Mouse (Mus musculus) stomach, postnatal 0 days (tissue): ENCODE measurements around the gene Kif26b. TPM values are rescaled to one million over a fixed set of nuclear protein-coding genes. Genes with fewer than 3 reads are reported as not detected.

Experiments used
- ATAC-seq: fragments of 200-750 bp; cut with Nextera tagmentation; 2 replicates; pipeline ENCODE4 v1.8.0; 2017; ENCODE audit not compliant: low FRiP score, low TSS enrichment
- DNase-seq: peaks from one replicate; pipeline ENCODE4 v3.0.0-alpha.2; 2016; ENCODE audit warnings: low spot score
- H3K27ac ChIP-seq: fragments of 300-500 bp; sonication (generic); replicated peaks from 2 replicates; pipeline ENCODE4 v1.5.1; 2014; ENCODE audit warnings: mild to moderate bottlenecking, control low read depth
- H3K27me3 ChIP-seq: fragments of 300-500 bp; sonication (generic); 2 replicates; pipeline ENCODE4 v1.6.1; 2014; ENCODE audit warnings: low read length; ENCODE audit not compliant: control insufficient read depth, insufficient read depth
- H3K36me3 ChIP-seq: fragments of 300-500 bp; sonication (generic); 2 replicates; pipeline ENCODE4 v1.6.1; 2014; ENCODE audit warnings: low read length, mixed read lengths; ENCODE audit not compliant: control insufficient read depth, insufficient read depth
- H3K4me1 ChIP-seq: fragments of 300-500 bp; sonication (generic); replicated peaks from 2 replicates; pipeline ENCODE4 v1.6.1; 2014; ENCODE audit warnings: antibody characterized with exemption; ENCODE audit not compliant: control insufficient read depth, insufficient read depth
- H3K4me2 ChIP-seq: fragments of 300-500 bp; sonication (generic); replicated peaks from 2 replicates; pipeline ENCODE4 v1.6.1; 2014; ENCODE audit warnings: low read depth, mild to moderate bottlenecking, control low read depth, moderate library complexity
- H3K4me3 ChIP-seq: fragments of 300-500 bp; sonication (generic); 2 replicates; pipeline ENCODE4 v1.5.1; 2014; ENCODE audit warnings: low read depth, low read length, control low read depth
- H3K9ac ChIP-seq: fragments of 300-500 bp; sonication (generic); 2 replicates; pipeline ENCODE4 v1.6.1; 2014; ENCODE audit warnings: mild to moderate bottlenecking, low read length, control low read depth, mixed read lengths
- H3K9me3 ChIP-seq: fragments of 300-500 bp; sonication (generic); 2 replicates; pipeline ENCODE4 v1.6.1; 2016; ENCODE audit warnings: low read length; ENCODE audit not compliant: control insufficient read depth
- CTCF ChIP-seq: IDR thresholded peaks from 2 replicates; pipeline ENCODE4 v1.5.1; 2016; ENCODE audit warnings: antibody characterized with exemption, low read depth, mild to moderate bottlenecking, moderate library complexity
- EP300 ChIP-seq: optimal IDR thresholded peaks from 2 replicates; pipeline ENCODE3; 2016; ENCODE audit warnings: antibody characterized with exemption
- WGBS: fragments of 180-500 bp; shearing (Covaris S2); extraction: QIAGEN DNeasy Blood & Tissue Kit; methylation state at CpG from one replicate; pipeline ENCODE4 v1.1.7; 2014; 5-methylcytosine and 5-hydroxymethylcytosine counted together
- polyA plus RNA-seq: library from polyadenylated mRNA; unstranded; fragments of >200 nt; fragmentation: Nextera tagmentation; extraction: Ambion mirVana; gene quantifications from 2 replicates; pipeline ENCODE4 v1.2.1, GENCODE M21; 2015

Gene Kif26b
- polyA plus RNA-seq, 1 experiment from 2014 or later: 0.69 TPM

DNA sequence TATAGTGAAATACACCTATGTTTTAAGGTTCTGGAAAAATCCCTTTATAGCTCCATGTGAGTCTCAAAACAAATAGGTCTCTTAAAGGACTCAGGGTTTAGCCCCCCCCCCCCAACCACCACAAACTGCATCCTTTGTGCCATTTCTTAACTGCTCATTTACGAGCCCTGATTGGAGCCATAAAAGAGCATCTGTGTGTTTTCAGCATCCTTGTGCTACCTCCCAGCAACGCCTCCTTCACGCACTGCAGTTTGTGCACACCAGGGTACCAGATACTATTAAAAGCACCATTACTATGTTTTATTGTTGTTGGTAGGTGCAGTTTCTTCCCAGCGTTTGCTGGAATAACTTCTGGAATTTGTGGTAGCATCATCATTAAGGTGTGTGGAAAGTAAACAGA lies 42.1 kb downstream of the Kif26b start:
- no peaks in the 10 kb centered on the region for H3K9me3 ChIP-seq
- TF ChIP-seq EP300 (no peak), CTCF (no peak)
- ATAC-seq: no peak
- H3K27me3 ChIP-seq: no peaks in the 10 kb centered on the region
- 85% methylated on average over 4 of the region's 4 CpGs for WGBS
- DNase-seq: no peak
- no peak overlapping the region for H3K4me3 ChIP-seq
- H3K27ac ChIP-seq: no peak overlapping the region
- H3K9ac ChIP-seq: no peak overlapping the region
- peaks cover 2% of the 10 kb centered on the region; the same call in 1 of the 2 replicates for H3K4me1 ChIP-seq
- no peak overlapping the region for H3K4me2 ChIP-seq
- no peaks in the 10 kb centered on the region for H3K36me3 ChIP-seq

DNA sequence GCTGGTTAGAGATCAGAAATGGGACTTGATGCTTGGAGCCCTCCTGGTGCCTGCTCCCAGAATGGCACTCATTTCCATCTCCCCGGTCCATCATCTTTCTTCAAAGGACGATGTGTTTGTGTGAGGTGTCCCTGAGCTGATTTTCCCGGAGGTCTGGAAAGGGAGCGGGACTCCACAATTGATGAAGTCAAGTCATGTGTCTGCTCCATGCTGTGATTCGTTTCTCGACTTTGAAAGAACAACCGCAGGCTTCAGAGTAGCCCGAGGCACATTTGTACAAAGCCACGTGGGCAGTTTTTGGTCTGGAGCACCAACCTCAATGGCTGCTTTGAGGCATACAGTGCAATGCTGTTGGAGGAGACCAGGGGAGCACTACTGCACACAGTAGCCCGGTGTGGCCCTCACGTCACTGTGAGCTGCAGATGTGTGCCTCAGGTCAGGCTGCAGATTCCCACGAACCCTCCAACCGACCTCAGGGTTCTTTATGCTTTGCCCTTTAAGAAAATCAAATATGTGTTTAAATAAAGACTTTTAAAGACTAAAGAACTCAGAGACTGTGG lies 43.0 kb downstream of the Kif26b start:
- Histone ChIP-seq H3K4me1 (peaks cover 2% of the 10 kb centered on the region; the same call in 1 of the 2 replicates), H3K36me3 (no peaks in the 10 kb centered on the region), H3K27me3 (no peaks in the 10 kb centered on the region), H3K27ac (no peak overlapping the region), H3K4me2 (no peak overlapping the region), H3K9me3 (no peaks in the 10 kb centered on the region), H3K4me3 (no peak overlapping the region), H3K9ac (no peak overlapping the region)
- WGBS: 65% methylated on average over 13 of the region's 13 CpGs
- DNase-seq (no peak), ATAC-seq (no peak)
- TF ChIP-seq EP300 (no peak), CTCF (no peak)

DNA sequence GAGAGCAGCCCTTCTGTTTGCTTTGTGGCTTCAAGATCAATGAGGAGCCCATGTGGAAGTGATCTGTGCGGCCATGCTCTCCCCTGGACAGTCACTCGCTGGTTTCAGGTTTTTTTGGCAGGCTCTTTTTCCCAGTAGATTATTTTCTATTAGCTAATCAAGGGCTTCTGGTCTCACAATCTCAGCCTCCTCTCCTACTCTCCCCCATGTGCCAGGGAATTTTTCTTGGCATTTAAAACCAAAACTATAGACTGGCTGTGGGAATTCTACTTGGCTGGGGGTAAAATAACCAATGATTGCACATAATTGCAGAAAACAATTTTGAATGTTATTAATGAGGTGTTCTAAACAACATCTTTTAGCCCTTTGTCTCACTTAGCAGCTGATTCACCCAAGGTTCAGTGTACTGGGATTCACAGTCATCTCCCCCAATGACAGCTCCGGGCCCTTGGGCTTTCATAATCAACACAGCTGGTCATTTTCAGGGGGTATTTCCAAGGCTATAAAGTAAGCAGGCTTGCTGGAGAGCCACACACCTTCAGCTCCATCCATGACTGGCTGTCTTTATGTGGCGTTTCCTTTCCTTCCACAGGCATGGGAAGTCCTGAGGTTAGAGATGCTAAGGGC lies 44.6 kb downstream of the Kif26b start:
- Histone ChIP-seq H3K36me3 (no peaks in the 10 kb centered on the region), H3K4me3 (no peak overlapping the region), H3K9ac (no peak overlapping the region), H3K4me1 (no peaks in the 10 kb centered on the region), H3K9me3 (no peaks in the 10 kb centered on the region), H3K27me3 (no peaks in the 10 kb centered on the region), H3K4me2 (no peak overlapping the region), H3K27ac (no peak overlapping the region)
- WGBS: 69% methylated on average over 4 of the region's 4 CpGs
- ATAC-seq: no peak
- no peak for DNase-seq
- TF ChIP-seq EP300: no peak
- TF ChIP-seq CTCF: no peak

DNA sequence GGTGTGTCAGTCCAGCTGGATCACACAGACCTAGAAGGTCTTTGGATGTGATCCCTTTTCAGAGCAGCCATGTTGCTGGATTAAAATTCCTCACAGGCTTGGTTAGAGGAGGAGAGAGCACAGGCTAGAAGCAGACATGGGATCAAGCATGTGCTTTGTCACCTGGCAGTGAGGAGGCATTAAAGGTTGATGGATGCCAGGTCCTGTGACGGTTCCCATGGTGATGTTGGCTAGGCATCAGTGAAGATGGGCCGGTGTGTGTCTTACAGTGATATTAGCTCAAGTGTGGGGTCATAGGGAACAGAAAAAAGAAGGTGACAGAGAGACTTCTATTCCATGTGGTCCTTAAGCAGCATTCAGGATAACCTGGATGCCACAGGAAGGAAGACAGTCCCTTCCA lies 46.8 kb downstream of the Kif26b start:
- Histone ChIP-seq H3K9ac (no peak overlapping the region), H3K4me3 (no peak overlapping the region), H3K27ac (no peak overlapping the region), H3K4me1 (no peaks in the 10 kb centered on the region), H3K27me3 (no peaks in the 10 kb centered on the region), H3K4me2 (no peak overlapping the region), H3K36me3 (no peaks in the 10 kb centered on the region), H3K9me3 (no peaks in the 10 kb centered on the region)
- ATAC-seq: no peak
- 92% methylated on average over 2 of the region's 2 CpGs for WGBS
- no peak for DNase-seq
- no peak for TF ChIP-seq EP300
- no peak for TF ChIP-seq CTCF

DNA sequence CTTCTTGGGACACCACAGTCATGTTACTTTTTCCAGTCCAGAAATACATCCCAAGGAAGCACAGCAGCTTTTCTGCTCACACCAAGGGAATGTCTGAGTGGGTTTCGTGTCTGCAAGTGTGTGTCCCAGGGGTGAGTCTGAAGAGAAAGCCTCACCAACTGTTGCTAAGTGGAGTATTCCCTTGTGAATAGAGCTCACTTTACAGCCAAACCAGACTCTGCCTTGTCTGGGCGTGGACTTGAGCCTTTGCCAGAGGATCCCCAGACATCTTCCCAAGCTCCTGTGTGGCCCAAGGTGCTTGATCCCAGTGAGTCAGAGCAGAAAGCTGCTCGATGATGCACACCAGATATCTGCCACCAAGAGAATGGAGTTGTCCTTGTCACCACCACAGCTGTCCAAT lies 48.0 kb downstream of the Kif26b start:
- no peaks in the 10 kb centered on the region for H3K4me1 ChIP-seq
- H3K27ac ChIP-seq: no peak overlapping the region
- TF ChIP-seq EP300: no peak
- no peak for TF ChIP-seq CTCF
- H3K36me3 ChIP-seq: no peaks in the 10 kb centered on the region
- H3K4me3 ChIP-seq: no peak overlapping the region
- DNase-seq (no peak), ATAC-seq (no peak)
- no peaks in the 10 kb centered on the region for H3K27me3 ChIP-seq
- H3K9me3 ChIP-seq: no peaks in the 10 kb centered on the region
- no peak overlapping the region for H3K4me2 ChIP-seq
- WGBS: 72% methylated on average over 3 of the region's 3 CpGs
- H3K9ac ChIP-seq: no peak overlapping the region

DNA sequence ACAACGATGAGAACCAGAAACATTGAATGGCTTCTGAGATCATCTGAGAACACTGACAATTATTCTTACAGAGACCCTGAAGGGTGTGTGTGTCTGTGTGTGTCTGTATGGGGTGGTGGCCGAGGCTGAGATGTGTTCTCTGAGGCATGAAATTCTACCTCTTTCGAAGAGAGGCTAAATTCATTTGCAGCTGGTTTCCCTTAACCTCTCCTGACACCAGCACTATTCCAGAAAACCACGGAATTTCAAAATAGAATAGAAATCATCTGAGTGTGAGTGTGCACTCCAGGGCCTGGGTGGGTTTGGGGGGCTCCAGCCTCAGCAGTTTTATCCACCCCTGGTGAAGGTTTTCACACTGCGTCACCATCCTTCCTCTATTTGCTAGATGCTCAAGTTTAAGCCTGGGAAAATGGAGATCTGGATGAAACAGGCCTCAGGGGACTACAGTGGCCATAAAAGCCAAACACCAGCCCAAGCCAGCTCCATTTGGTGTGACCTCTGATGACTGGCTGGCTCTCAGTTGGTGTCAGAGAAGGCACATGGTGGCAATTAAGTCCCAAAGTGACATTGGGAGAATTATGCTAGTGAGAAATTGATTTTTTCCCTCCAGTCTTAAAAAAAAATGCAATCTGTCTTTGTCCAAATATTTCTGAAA lies 56.6 kb downstream of the Kif26b start:
- Histone ChIP-seq H3K4me2 (no peak overlapping the region), H3K9ac (no peak overlapping the region), H3K27me3 (no peaks in the 10 kb centered on the region), H3K27ac (no peak overlapping the region), H3K4me1 (no peaks in the 10 kb centered on the region), H3K9me3 (no peaks in the 10 kb centered on the region), H3K4me3 (no peak overlapping the region), H3K36me3 (no peaks in the 10 kb centered on the region)
- no peak for TF ChIP-seq CTCF
- no peak for TF ChIP-seq EP300
- DNase-seq (no peak), ATAC-seq (no peak)
- 66% methylated on average over 5 of the region's 5 CpGs for WGBS
